ENCODE assay signal across 8 mouse cellular contexts in the genomic region with DNA sequence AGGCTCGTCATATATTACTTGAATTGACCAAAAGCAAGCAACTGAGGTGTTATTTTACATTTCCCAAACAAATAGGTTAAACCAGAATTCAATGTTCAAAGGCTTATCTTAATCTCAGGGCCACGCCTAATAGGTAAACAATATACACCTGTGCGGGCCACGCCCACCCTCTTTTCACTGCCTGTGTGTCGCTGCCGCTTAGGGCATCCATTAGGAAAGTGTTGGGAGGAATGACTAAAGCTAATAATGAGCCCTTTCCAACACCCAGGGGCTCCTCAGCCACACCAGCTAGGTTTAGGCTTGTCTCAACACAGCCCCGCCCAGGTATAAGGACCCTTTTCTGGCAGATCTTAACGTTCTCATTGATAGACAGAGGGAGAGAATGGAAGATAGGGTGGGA.
DNase-seq lines count a peak whose midpoint lies in the region; ATAC-seq and TF ChIP-seq lines count a peak whose summit lies in the region.

No protein-coding gene starts in this region.

- H3K27me3 ChIP-seq in heart, adult 2 months (ENCODE audit: control insufficient read depth, insufficient read depth, low read length) = no peaks in the 10 kb centered on the region
- peaks cover 19% of the 10 kb centered on the region for H3K27me3 ChIP-seq in embryonic facial prominence, embryonic 11.5 days (ENCODE audit: control insufficient read depth, insufficient read depth, low read length)
- H3K27me3 ChIP-seq in hindbrain, embryonic 16.5 days (replicated peaks; ENCODE audit: control insufficient read depth, insufficient read depth, low read length) = no peaks in the 10 kb centered on the region

- peaks cover 21% of the 10 kb centered on the region for H3K36me3 ChIP-seq in heart, adult 2 months (ENCODE audit: control insufficient read depth, insufficient read depth, low read length)
- no peaks in the 10 kb centered on the region for H3K36me3 ChIP-seq in embryonic facial prominence, embryonic 11.5 days (replicated peaks; ENCODE audit: control insufficient read depth, insufficient read depth, low read depth, low read length)
- no peaks in the 10 kb centered on the region for H3K36me3 ChIP-seq in hindbrain, embryonic 16.5 days (ENCODE audit: control insufficient read depth, insufficient read depth, low read length)

- peaks cover 35% of the 10 kb centered on the region for H3K4me1 ChIP-seq in heart, adult 2 months (ENCODE audit: control insufficient read depth, insufficient read depth, low read length)
- H3K4me1 ChIP-seq in embryonic facial prominence, embryonic 11.5 days (ENCODE audit: control insufficient read depth, insufficient read depth, low read length) = no peaks in the 10 kb centered on the region; the same call in 1 of the 2 replicates
- peaks cover 33% of the 10 kb centered on the region for H3K4me1 ChIP-seq in hindbrain, embryonic 16.5 days (ENCODE audit: control insufficient read depth, insufficient read depth, low read depth, low read length)

- peak overlapping the region; percentile 51 for H3K4me3 ChIP-seq in heart, adult 2 months
- H3K4me3 ChIP-seq in embryonic facial prominence, embryonic 11.5 days (ENCODE audit: low read depth, low read length) = no peak overlapping the region
- peak overlapping the region; percentile 42 for H3K4me3 ChIP-seq in hindbrain, embryonic 16.5 days (ENCODE audit: low read length)

- H3K79me2 ChIP-seq in heart, adult 2 months (replicated peaks; ENCODE audit: control insufficient read depth, insufficient read depth, low read length) = peaks cover 5% of the 10 kb centered on the region

- no peak for ATAC-seq in embryonic facial prominence, embryonic 11.5 days (replicated peaks; ENCODE audit: insufficient number of reproducible peaks, low FRiP score, low TSS enrichment, low read depth)
- no peak for ATAC-seq in hindbrain, embryonic 16.5 days

- 22% methylated on average over 8 of the region's 8 CpGs for WGBS in heart, adult 2 months
- WGBS in embryonic facial prominence, embryonic 11.5 days = 38% methylated on average over 8 of the region's 8 CpGs
- 45% methylated on average over 8 of the region's 8 CpGs for WGBS in hindbrain, embryonic 16.5 days

- H3K9ac ChIP-seq in heart, adult 2 months (ENCODE audit: low read depth, low read length) = peak overlapping the region; percentile 74
- no peak overlapping the region for H3K9ac ChIP-seq in embryonic facial prominence, embryonic 11.5 days (replicated peaks; ENCODE audit: low read length)
- H3K9ac ChIP-seq in hindbrain, embryonic 16.5 days (ENCODE audit: low read depth, low read length) = peak overlapping the region; percentile 58

- H3K27ac ChIP-seq in heart, adult 2 months = peak overlapping the region; percentile 88
- no peak overlapping the region for H3K27ac ChIP-seq in embryonic facial prominence, embryonic 11.5 days (replicated peaks; ENCODE audit: low read depth, low read length)
- peak overlapping the region; percentile 41 for H3K27ac ChIP-seq in hindbrain, embryonic 16.5 days (ENCODE audit: low read depth, low read length)

- TF ChIP-seq POLR2A in heart, adult 2 months (IDR thresholded peaks at IDR 0.05; ENCODE audit: insufficient read depth, low read depth, low read length) = no peak

- TF ChIP-seq EP300 in heart, adult 2 months (IDR thresholded peaks at IDR 0.05; ENCODE audit: insufficient read depth, low read depth, low read length) = no peak

- H3K4me2 ChIP-seq in embryonic facial prominence, embryonic 11.5 days (ENCODE audit: low read depth, low read length) = peak overlapping the region; percentile 77
- peak overlapping the region; percentile 84 for H3K4me2 ChIP-seq in hindbrain, embryonic 16.5 days (ENCODE audit: low read length)

- no peak for TF ChIP-seq CTCF in heart, adult 2 months (IDR thresholded peaks at IDR 0.05)

- intact Hi-C loops in heart, adult 2 months (cut with DNase I) = loop anchor here (1.0 to 5.0 kb wide), 4 partner anchors 35 to 116 kb away; a partner anchor contains a TSS
- intact Hi-C loops in heart, postnatal 10 days (cut with DNase I) = loop anchor here (2.0 to 5.0 kb wide), 2 partner anchors 74 to 116 kb away; a partner anchor contains a TSS

- H3K9me3 ChIP-seq in embryonic facial prominence, embryonic 11.5 days (replicated peaks; ENCODE audit: control insufficient read depth, low read length) = no peaks in the 10 kb centered on the region
- H3K9me3 ChIP-seq in hindbrain, embryonic 16.5 days (ENCODE audit: control insufficient read depth, low read length) = no peaks in the 10 kb centered on the region

- no peak for DNase-seq in heart, adult 2 months
- DNase-seq in heart, postnatal 10 days = no peak
- DNase-seq in embryonic facial prominence, embryonic 11.5 days (ENCODE audit: low spot score) = no peak
- DNase-seq in lung, postnatal 36 days = peak; percentile 71
- no peak for DNase-seq in embryo, embryonic 9.5 days (ENCODE audit: extremely low spot score)
- no peak for DNase-seq in urinary bladder, postnatal 4 days (ENCODE audit: low spot score in 2 of 2)
- no peak for DNase-seq in right cerebral cortex, postnatal 10 days (ENCODE audit: low spot score in 2 of 2)
